Mouse (Mus musculus) liver, embryonic 11.5 days (tissue): ENCODE results near the gene Tjp1. TPM values are rescaled to one million over a fixed set of nuclear protein-coding genes. Genes with fewer than 3 reads are reported as not detected.
A peak's percentile ranks its signal among the peaks of the same experiment; 100 is the strongest.

Experiments used
- ATAC-seq: fragments of 200-750 bp; cut with Nextera tagmentation; replicated peaks from 2 replicates; pipeline ENCODE4 v1.8.0; 2017; ENCODE audit warnings: moderate number of reproducible peaks, mild to moderate bottlenecking, moderate TSS enrichment, moderate library complexity; ENCODE audit not compliant: low FRiP score
- DNase-seq: peaks from one replicate; pipeline ENCODE4 v3.0.0-alpha.2; 2017; ENCODE audit warnings: low spot score
- H3K27ac ChIP-seq: fragments of 300-500 bp; sonication (generic); 2 replicates; pipeline ENCODE4 v1.5.1; 2014; ENCODE audit warnings: mild to moderate bottlenecking, low read depth, low read length, control low read depth
- H3K27me3 ChIP-seq: fragments of 300-500 bp; sonication (generic); replicated peaks from 2 replicates; pipeline ENCODE4 v1.6.1; 2014; ENCODE audit warnings: low read length, mixed read lengths; ENCODE audit not compliant: control insufficient read depth, insufficient read depth
- H3K36me3 ChIP-seq: fragments of 300-500 bp; sonication (generic); 2 replicates; pipeline ENCODE4 v1.6.1; 2014; ENCODE audit warnings: mild to moderate bottlenecking, low read length, moderate library complexity, mixed read lengths; ENCODE audit not compliant: control insufficient read depth, insufficient read depth
- H3K4me1 ChIP-seq: fragments of 300-500 bp; sonication (generic); replicated peaks from 2 replicates; pipeline ENCODE4 v1.6.1; 2014; ENCODE audit warnings: low read length, mixed read lengths; ENCODE audit not compliant: control insufficient read depth, insufficient read depth
- H3K4me2 ChIP-seq: fragments of 300-500 bp; sonication (generic); 2 replicates; pipeline ENCODE4 v1.6.1; 2014; ENCODE audit warnings: mild to moderate bottlenecking, control low read depth, moderate library complexity
- H3K4me3 ChIP-seq: fragments of 300-500 bp; sonication (generic); 2 replicates; pipeline ENCODE4 v1.5.1; 2014; ENCODE audit warnings: low read depth, low read length, control low read depth
- H3K9ac ChIP-seq: fragments of 300-500 bp; sonication (generic); 2 replicates; pipeline ENCODE4 v1.6.1; 2014; ENCODE audit warnings: low read depth, low read length, control low read depth
- H3K9me3 ChIP-seq: fragments of 300-500 bp; sonication (generic); 2 replicates; pipeline ENCODE4 v1.6.1; 2016; ENCODE audit warnings: low read length, inconsistent platforms, mixed read lengths; ENCODE audit not compliant: control insufficient read depth
- WGBS: fragments of 180-500 bp; shearing (Covaris S2); extraction: QIAGEN DNeasy Blood & Tissue Kit; methylation state at CpG from one replicate; pipeline ENCODE4 v1.1.7; 2014; 5-methylcytosine and 5-hydroxymethylcytosine counted together
- polyA plus RNA-seq: library from polyadenylated mRNA; unstranded; fragments of >200 nt; fragmentation: Nextera tagmentation; extraction: Ambion mirVana; gene quantifications from 2 replicates; pipeline ENCODE4 v1.2.1, GENCODE M21; 2014

Tjp1 gene
- polyA plus RNA-seq, 1 experiment from 2014 or later: 14.4 TPM

- DNase-seq: no peak
- Histone ChIP-seq H3K9ac (no peak overlapping the region), H3K27me3 (no peaks in the 10 kb centered on the region), H3K4me3 (no peak overlapping the region), H3K36me3 (peaks cover 2% of the 10 kb centered on the region; the same call in 1 of the 2 replicates), H3K4me2 (no peak overlapping the region), H3K9me3 (no peaks in the 10 kb centered on the region), H3K4me1 (no peaks in the 10 kb centered on the region), H3K27ac (no peak overlapping the region)
- 78% methylated on average over 2 of the region's 2 CpGs for WGBS
- no peak for ATAC-seq
These were observed 194.4 kb downstream of the Tjp1 start for GRCm38 (mm10) chr7:65333081-65333760.

GRCm38 (mm10) chr7:65319047-65319725 lies 208.4 kb downstream of the Tjp1 start:
- H3K4me2 ChIP-seq: no peak overlapping the region
- H3K27ac ChIP-seq: no peak overlapping the region
- no peak for DNase-seq
- H3K4me3 ChIP-seq: no peak overlapping the region
- H3K27me3 ChIP-seq: no peaks in the 10 kb centered on the region
- 0 out of 2 replicates have a peak, but pooled peaks have one; percentile 23 for ATAC-seq
- 67% methylated on average over 5 of the region's 5 CpGs for WGBS
- H3K36me3 ChIP-seq: peaks cover 7% of the 10 kb centered on the region; the same call in 1 of the 2 replicates
- H3K4me1 ChIP-seq: no peaks in the 10 kb centered on the region
- no peaks in the 10 kb centered on the region for H3K9me3 ChIP-seq
- H3K9ac ChIP-seq: no peak overlapping the region

- Histone ChIP-seq H3K9me3 (no peaks in the 10 kb centered on the region), H3K4me2 (no peak overlapping the region), H3K4me3 (no peak overlapping the region), H3K36me3 (peaks cover 9% of the 10 kb centered on the region; the same call in 1 of the 2 replicates), H3K27ac (no peak overlapping the region), H3K4me1 (no peaks in the 10 kb centered on the region), H3K9ac (no peak overlapping the region), H3K27me3 (no peaks in the 10 kb centered on the region)
- ATAC-seq (no peak), DNase-seq (peak; percentile 40)
- WGBS: 38% methylated on average over 5 of the region's 5 CpGs
These were observed 210.2 kb downstream of the Tjp1 start for GRCm38 (mm10) chr7:65317418-65317817.

GRCm38 (mm10) chr7:65315182-65315581 lies 212.4 kb downstream of the Tjp1 start:
- no peak overlapping the region for H3K27ac ChIP-seq
- 92% methylated on average over 2 of the region's 2 CpGs for WGBS
- ATAC-seq: no peak
- H3K4me1 ChIP-seq: no peaks in the 10 kb centered on the region
- no peaks in the 10 kb centered on the region for H3K9me3 ChIP-seq
- H3K9ac ChIP-seq: no peak overlapping the region
- H3K27me3 ChIP-seq: no peaks in the 10 kb centered on the region
- H3K36me3 ChIP-seq: peaks cover 14% of the 10 kb centered on the region; the same call in 1 of the 2 replicates
- DNase-seq: no peak
- H3K4me3 ChIP-seq: no peak overlapping the region
- no peak overlapping the region for H3K4me2 ChIP-seq

GRCm38 (mm10) chr7:65296675-65297589 lies 230.6 kb downstream of the Tjp1 start:
- Histone ChIP-seq H3K4me1 (no peaks in the 10 kb centered on the region), H3K27me3 (no peaks in the 10 kb centered on the region), H3K9ac (no peak overlapping the region), H3K36me3 (peaks cover 4% of the 10 kb centered on the region; the same call in 1 of the 2 replicates), H3K9me3 (no peaks in the 10 kb centered on the region), H3K4me3 (no peak overlapping the region), H3K27ac (no peak overlapping the region), H3K4me2 (no peak overlapping the region)
- 88% methylated on average over 6 of the region's 6 CpGs for WGBS
- DNase-seq (no peak), ATAC-seq (no peak)

GRCm38 (mm10) chr7:65282886-65283285 lies 244.7 kb downstream of the Tjp1 start:
- Histone ChIP-seq H3K9me3 (no peaks in the 10 kb centered on the region), H3K36me3 (no peaks in the 10 kb centered on the region), H3K4me2 (no peak overlapping the region), H3K27me3 (no peaks in the 10 kb centered on the region), H3K4me1 (no peaks in the 10 kb centered on the region), H3K27ac (no peak overlapping the region), H3K4me3 (no peak overlapping the region), H3K9ac (no peak overlapping the region)
- ATAC-seq: no peak
- WGBS: 64% methylated on average over 16 of the region's 16 CpGs
- DNase-seq: peak; percentile 26

- Histone ChIP-seq H3K27me3 (no peaks in the 10 kb centered on the region), H3K4me3 (no peak overlapping the region), H3K4me2 (no peak overlapping the region), H3K36me3 (no peaks in the 10 kb centered on the region), H3K9me3 (no peaks in the 10 kb centered on the region), H3K4me1 (no peaks in the 10 kb centered on the region), H3K9ac (no peak overlapping the region), H3K27ac (no peak overlapping the region)
- 81% methylated on average over 3 of the region's 3 CpGs for WGBS
- ATAC-seq (no peak), DNase-seq (no peak)
These were observed 245.6 kb downstream of the Tjp1 start for GRCm38 (mm10) chr7:65281960-65282359.
